Mouse (Mus musculus) c-Kit-positive CD71-positive TER-119-negative erythroid progenitor cells, embryonic 14.5 days (primary cell): ENCODE data around the gene Gm3115.
"Not testable (repeated sequence)": the region's sequence is repeated elsewhere in the genome, so short reads cannot be mapped to it uniquely, and the experiment has no call there.

Experiments used
- DNase-seq: peaks from one replicate; pipeline ENCODE4 v3.0.0-alpha.2; 2013; ENCODE audit warnings: low read depth

Gene Gm3115

DNA sequence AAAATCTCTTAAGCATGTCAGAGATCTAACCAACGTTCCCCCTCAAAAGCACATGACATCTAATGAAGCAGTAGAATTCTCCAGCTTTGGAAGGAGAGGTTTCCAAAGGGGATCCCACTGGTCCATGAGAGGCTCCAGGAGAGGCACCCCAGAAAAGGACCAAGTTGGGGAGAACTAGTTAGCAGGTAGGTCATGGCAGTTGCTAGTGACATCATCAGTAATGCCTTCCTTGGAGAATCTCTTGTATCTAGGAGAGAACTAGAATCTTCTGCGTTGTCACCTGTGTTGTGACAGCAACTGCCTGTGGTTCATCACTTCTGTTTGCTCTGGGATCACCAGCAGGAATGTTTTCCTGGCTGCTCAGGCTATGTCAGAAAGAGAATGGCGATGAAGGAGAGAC, at the start of gene Gm3115:
TSS of gene Gm3115 (plus strand) at position 301 of the 400 bp plus-strand sequence.
- DNase-seq = not testable (repeated sequence)

DNA sequence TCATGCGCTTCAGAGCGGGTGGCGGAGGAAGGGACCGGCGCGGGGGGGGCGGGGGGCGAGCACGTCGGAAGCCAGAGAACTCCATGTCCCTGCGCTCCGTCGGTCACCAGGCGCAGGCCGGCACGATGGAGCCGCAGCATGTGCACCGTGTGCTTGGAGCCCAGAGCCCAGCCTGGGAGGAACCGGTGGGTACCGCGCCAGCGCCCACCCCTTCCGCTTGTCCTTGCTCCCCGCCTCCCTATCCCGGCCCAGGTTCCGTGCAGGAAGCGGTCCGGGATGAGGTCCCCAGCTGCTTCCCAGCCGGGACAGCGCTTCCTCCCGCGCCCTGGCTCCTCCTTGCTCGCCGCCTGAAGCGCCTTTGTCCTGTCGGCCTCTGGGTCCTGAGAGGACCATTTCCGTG, 26.5 kb downstream of the Gm3115 start, which contains the start of gene Gm8108:
TSS of gene Gm8108 (plus strand) at position 101 of the 400 bp plus-strand sequence.
- not testable (repeated sequence) for DNase-seq

DNA sequence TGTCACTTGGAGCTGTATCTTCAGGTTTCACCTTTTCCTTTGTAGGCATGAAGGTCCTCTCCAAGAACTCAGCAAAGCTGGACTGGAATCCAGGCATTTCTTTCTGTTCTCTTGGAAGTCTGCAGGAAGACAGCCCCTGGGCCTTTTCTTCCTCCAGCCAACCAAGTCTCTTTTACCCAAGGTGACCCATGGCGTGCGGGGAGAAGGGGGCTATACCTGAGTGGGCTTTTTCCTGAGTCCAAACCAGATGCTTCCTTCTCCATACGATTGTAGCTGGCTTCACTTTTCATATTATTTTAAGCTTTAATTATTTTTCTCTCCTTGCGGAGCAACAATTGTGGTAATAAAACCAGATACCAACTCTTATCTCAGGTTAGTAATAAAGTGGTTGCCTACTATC, 57.7 kb downstream of the Gm3115 start:
- DNase-seq = not testable (repeated sequence)
